Mouse (Mus musculus): ENCODE data around the gene Xpc.
A peak's percentile ranks its signal among the peaks of the same experiment; 100 is the strongest.

Gene Xpc

DNA sequence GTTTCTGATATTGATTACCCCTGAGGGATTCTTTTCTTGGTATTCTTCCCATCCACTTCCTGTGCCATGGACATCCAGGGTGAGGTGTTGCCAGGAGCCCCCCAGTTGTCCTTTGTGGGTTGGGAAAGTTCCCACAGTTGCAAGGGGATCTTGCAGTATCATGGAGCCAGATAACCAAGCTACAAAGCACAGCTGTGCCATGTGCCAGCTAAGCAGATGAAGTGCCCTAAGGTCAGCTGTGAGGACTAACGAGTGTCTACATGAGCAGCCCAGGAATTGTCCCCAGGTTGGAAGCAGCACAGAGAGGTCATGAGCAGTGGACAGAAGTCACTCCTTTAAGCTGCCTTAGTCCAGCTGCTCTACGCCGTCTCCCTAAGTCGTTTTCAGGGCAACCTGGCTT, 9.9 kb upstream of the Xpc start:
- DNase-seq (ENCODE audit: low read depth): no peak

DNA sequence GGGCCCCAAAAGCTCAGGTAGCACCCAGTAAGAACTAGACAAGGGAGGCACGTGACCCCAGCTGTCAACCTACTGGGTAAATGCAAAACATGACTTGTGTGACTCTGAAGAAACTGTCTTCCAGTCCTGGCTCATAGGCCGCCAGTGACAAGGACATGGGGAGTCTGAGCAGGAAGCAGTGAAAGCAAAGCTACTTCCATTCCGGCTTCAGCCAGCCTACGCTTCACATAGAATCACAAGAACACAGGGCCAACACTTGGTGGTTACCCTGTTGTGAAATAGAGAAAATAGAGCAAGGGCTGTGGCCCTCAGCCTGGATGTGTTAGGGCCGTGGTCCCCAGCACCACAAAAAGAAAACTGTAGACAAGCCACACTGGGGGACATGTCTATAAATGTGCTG, 7.1 kb upstream of the Xpc start:
- no peak for DNase-seq (ENCODE audit: low read depth)

DNA sequence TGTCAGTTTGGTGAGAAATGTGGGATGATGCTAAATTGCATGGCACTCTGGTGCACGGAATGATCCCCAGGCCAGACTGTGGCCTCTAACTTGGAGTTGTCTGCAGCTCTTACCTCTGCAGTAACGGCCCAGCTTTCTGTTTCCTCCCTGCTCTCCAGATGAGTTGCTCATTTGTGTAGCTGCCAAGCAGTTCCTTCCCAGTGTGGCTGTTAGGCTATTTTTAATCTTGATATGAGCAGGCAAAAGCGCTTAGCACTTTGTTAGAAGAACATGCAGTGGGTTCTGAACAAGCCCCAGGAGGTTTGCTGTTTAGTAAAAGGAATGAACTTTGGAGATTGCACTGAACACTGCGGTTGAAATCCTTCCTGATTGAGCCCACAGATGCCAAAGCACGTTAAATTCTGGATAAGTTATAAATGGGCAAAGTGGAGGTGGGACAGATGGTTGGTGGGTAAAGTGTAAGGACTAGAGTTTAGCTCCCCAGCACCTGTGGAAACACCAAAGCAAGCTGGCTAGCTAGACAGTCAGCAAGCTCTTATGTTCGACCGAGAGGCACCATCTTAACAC, 2.8 kb upstream of the Xpc start:
- DNase-seq (ENCODE audit: low read depth): no peak

DNA sequence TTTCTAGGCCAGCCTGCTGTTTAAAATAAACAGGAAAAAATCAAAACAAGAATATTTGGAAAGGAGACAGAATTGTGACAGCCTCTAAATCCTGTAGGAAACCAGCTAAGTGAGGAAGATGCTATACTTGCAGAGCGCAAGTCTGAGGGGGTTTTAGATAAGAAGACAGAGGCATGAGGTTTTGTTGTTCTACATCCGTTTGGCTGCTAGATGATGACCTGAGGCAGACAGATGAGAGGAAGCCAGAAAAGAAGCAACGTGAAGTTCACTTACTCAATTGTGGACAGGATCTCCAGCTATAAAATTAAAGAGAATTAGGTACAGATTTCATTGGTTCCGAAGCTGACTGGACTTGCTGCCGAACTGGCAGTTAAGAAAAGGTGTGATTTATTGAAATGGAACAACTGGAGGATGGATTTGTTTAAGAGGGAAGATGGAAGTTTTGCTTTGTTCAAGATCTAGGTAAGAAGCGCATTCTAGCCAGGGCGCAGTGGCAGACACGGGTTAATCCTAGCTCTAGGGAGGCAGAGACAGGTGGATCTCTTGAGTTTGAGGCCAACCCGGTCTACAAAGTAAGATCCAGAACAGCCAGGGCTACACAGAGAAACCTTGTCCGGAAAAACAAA, 838 bp downstream of the Xpc start:
- DNase-seq (ENCODE audit: low read depth): peak; percentile 48

DNA sequence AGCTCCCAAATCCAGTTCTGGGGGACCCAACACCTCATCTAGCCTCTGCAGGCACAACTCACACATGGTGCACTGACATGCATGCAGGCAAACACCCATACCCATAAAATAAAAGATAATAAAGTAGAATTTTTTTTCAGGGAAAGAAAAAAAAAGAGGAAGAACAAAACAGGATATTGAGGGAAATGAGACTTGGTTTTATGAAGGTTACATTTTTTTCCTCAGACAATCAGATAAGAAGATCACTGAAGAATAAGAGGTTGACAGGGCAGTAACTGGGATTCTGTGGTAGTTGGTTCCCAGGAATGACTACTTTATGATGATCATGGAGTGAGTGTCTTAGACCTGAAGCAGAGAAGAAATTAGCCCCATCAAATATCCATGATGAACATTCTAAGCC, 1.6 kb downstream of the Xpc start:
- no peak for DNase-seq (ENCODE audit: low read depth)

DNA sequence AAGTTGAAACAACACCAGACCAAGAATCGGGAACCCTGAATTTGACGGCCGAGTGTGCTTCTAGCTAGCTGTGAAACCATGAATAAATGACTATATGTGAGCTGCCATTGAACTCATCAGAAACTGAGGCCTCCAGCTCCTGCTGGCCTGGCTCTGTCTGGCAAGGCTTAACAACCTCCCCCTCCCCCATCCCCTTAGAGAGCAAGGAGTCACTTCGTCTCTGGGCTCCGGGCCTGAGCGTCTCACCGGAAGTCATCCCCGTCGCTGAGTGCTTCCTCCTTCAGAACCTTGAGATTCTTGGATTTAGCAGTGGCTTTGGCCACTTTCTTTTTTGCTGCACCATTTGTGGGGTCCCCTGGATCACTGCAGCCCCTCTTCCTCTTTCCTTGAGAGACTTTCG, 5.5 kb downstream of the Xpc start:
- DNase-seq (ENCODE audit: low read depth): peak; percentile 35

DNA sequence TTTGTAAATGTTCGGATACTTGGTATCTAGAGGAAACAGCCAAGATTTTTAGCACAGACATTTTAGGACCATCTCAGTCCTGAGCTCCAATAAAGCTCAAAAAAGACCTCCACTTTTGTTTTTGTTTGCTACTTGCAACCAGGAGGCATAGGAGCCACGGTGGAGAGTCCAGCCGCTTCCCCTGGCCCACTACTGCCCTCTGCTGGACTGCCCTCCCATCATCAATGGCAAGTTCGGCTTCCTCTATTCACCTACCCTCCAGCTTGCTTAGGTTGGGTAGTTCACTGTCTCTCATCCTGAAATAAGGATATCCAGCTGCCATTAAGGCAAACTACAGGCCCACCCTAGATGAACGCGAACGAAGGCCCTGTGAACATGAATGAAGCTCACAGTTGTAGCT, 6.4 kb downstream of the Xpc start:
- DNase-seq (ENCODE audit: low read depth): peak; percentile 81

DNA sequence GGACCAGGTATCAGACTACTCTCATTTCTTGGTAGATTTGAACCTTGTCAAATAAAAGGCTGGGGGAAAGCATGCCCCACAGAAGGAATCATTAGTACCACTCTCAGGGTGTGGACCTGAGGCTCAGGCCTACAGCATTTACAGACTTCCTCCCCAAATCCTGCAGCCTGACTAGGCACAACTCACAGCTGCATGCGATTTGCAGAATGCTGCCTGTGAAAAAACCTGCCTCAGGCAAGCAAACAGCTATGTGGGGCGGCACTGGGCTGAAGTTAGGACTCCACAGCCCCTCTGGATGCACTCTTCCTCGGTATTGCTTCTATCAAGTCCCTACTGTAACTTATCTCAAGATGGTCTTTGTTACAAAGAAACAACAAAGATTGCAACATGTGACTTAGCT, 7.6 kb downstream of the Xpc start:
- peak; percentile 9 for DNase-seq (ENCODE audit: low read depth)

DNA sequence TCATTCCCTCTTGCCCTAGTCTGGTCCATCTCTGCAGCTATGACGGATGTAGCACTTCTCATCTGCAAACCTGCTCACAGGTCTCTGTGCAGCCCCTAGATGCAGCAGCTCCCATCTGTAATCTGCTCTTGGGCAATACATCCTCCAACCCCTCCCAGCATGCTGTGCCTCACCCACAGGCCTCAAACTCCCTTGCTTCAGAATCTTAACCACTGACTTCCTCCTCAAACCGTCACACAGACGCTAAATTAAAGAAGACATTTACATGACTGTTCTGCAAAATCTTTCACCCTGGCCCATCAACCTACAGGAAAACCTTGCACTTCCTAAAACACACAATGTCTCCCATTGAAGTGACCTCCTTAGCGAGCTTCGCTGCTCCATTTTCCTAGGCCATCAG, 9.7 kb downstream of the Xpc start:
- DNase-seq (ENCODE audit: low read depth): peak; percentile 53

DNA sequence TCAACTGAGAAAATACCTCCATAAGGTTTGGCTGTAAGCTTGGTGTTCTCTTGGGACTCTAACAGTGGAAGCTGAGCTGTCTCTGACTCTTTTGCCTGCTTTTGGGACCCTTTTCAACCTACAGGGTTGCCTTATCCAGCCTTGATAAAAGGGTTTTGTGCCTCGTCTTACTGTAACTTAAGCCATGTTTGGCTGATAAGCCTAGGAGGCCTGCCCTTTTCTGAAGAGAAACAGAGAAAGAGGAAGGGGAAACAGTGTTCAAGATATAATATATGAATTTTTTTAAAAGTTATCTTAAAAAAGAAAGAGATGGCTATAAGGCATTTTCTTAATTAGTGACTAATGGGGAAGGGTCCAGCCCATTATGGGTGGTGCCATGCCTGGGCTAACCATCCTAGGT, 12.4 kb downstream of the Xpc start:
- DNase-seq (ENCODE audit: low read depth): no peak

DNA sequence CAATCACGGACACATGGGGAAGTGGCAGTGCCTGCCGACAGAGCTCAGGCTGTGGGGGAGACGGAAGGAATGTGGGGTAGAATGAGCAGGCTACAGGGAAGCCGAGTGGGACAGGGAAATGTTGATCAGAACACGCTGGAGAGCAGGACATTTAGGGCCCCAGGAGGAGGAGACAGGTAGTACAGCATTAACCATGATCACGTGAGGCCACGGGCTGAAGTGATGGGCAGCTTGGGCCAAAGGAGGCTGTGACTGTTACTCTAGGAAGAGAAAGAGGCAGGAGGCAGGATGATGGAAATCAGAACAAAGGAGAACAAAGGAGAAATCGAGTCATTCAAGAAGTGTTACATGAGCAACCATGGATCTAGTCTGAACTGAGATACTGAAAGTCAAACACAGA, 21.2 kb downstream of the Xpc start:
- DNase-seq (ENCODE audit: low read depth): no peak

DNA sequence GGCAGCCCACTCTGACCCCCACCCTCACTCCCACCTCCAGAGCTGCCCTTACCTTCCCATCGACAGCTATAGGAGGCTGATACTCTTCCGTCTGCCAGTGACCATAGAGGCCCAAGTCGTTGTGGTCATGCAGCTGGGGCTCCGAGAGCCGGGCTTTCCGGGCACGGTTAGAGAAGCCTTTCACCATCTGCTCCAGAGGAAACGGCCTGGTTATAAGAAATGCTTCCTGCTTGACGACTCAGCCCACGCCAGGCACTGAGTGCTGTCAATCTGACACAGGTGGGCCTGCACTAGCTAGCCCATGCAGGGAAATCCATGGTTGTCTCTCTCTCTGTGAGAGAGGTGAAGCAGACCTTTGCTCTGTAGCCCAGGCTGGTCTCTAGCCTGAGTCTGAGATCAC, 22.6 kb downstream of the Xpc start:
- DNase-seq (ENCODE audit: low read depth): no peak

DNA sequence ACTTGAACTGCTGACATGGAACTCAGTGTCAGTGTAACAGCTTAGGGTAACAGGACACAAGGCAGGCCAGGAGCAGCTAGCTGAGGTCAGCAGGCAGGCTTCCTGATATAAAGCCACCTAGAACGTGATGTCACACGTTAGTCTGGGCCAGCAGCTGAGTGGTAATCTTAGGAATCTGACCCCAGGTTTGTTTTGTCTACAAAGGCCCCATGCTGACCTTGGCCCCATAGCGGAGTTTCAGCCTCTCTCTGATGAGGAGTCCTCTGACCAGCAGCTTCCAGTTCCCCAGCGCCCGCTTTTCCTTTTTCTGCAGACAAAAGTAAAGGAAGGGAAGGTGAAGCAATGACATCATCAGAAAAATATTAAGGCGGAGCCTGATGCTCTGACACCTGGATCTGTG, 24.7 kb downstream of the Xpc start:
- no peak for DNase-seq (ENCODE audit: low read depth)

DNA sequence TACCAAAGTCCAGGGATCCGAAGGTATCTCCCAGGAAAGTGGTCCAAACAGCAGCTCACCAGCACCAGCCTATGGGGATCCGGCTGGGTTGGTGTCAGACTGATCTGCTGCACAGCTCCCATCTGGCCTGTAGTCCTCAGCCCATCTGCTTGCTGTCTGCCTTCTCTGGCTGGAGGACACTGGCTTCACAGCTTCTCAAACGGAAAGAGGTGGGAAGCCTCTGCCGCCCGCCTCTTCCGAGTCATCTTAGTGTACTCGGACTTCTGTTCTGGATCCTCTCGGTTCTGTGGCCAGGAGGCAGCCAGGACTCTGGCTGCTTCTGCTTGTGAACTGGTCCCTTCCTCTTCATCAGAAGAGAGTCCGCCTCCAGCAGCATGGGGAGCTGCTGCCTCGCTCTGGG, 25.8 kb downstream of the Xpc start:
- no peak for DNase-seq (ENCODE audit: low read depth)

DNA sequence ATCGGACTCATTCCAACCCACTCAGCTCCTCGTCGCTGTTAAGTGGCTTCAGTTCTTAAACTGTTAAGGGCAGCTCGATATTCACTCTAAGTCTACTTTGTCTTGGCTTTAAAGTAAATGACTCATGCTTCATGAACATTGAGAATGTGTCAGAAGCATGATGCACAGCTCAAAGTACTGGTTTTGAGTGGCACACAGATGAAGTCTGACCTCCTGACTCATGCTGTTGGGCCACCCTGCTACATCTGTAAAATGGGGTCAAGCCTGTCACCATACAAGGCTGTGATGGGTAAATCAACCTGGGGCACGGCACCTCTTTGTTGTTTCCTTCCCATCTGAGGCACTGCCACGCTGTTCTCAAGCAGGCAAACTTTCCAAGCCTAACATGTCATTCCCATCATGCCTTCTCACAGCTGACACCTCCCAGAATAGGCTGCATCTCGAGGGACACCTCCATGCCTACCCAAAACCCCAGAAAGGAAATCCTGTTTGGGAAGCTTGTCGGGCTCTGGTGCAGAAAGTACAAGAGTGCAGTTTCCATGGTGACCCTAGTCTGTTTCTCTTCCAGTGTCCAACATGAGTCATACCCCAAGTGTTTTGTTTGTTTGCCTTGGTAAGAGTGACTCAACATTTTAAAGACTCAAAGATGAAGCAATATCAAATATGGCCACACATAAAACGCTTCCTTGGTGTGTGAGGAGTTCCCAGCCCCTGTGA, 27.0 kb downstream of the Xpc start:
- no peak for DNase-seq (ENCODE audit: low read depth)

DNA sequence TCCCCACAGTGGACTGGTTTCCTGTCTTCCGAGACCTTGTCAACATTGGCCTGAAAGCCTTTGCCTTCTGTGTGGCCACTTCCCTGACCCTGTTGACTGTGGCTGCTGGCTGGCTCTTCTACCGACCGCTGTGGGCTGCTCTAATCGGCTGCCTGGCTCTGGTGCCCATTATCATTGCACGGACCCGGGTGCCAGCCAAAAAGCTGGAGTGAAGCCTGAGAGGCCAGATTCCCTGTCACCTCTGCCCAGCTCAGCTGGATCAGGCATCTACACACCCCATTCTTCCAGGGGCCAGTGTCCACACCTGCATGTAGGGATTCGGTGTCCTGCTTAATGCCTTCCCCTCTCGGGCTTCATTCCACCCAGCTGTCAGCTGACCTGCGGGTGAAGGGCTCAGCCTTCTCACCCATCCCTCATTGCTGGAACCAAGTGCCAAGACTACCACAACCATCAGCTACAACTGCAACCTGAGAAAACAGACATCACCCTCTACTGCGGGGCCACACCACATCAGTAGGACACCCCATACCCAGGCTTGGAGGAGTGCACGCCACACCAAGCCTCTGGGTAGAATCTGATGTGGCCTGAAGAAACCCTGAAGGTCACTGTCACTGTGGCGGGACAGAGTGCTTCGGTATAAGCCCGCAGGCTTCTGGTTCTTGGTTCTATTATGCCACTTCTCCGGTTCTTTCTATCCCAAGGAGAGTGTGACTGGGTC, 28.8 kb downstream of the Xpc start:
- no peak for DNase-seq (ENCODE audit: low read depth)

DNA sequence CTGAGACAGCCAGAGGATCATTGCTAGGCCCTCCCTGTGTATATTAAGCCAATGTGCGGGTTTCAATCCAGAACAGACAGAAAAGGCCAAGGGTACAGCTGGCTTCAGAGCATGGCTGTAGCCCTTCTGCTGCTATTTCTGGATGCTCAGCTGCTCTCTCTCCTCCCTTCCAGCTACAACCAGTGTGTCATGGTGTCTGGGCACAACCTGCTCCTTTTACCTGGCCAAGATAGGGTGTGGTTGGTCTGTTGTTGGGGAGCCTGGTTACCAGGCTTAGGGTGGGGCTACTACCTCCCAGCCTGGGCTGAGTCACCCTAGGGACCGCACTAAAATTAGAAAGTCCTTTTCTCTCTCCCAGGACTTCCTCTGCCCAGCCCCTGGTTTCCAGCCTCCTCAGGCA, 32.3 kb downstream of the Xpc start:
- DNase-seq (ENCODE audit: low read depth): no peak

DNA sequence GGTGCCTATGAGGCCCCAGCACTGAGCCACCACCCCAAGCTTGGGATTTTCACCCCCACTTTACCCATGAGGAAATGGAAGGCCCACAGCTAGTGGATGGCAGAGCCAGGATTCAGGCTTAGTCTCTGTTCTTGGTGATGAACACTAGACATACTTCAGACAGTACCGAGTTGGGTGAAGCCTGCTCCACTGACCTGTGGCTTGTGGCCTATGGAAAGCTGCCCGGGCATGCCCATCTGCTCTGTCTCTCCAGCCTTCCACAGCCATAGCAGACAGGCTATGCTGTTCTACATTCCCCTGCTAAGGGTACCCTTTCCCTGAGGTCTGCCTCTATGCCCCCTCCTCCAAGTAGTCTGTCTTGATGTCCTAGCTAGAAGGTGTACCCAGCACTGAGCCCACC, 39.1 kb downstream of the Xpc start:
- DNase-seq (ENCODE audit: low read depth): no peak

DNA sequence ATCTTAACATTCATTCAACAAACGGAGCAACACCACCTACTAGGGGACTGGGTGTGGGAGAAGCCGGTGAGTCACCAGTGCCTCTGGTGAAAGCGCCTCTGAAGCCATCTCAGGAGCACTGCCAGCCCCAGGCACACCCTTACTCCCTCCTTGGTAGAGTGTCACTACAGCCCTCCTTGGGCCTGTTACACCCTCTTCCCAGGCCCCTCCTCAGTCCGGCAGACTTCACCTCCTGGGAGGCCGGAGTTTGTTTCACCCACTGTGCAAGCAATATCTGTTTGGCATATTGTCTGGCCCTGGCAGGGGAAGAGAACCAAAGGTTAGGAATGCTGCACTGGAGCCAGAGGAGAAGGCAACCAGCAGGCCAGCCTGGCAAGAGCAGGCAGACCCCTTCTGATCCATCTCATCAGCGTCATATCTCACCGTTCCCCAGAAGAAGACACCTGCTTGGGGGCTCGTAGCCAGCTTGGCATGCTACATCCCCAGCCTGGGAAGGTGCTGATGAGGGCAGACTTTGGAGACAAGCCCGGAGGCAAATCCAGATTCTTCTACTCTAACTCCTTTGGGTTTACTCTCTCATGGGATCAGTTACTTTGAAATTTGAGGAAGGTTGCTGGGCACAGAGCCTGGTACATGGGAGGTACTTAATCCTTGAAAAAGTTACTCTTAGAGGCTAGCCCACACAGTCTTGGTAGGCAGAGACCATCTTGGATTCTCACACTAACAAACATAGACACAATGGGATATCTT, 41.1 kb downstream of the Xpc start:
- peak; percentile 9 for DNase-seq (ENCODE audit: low read depth)

DNA sequence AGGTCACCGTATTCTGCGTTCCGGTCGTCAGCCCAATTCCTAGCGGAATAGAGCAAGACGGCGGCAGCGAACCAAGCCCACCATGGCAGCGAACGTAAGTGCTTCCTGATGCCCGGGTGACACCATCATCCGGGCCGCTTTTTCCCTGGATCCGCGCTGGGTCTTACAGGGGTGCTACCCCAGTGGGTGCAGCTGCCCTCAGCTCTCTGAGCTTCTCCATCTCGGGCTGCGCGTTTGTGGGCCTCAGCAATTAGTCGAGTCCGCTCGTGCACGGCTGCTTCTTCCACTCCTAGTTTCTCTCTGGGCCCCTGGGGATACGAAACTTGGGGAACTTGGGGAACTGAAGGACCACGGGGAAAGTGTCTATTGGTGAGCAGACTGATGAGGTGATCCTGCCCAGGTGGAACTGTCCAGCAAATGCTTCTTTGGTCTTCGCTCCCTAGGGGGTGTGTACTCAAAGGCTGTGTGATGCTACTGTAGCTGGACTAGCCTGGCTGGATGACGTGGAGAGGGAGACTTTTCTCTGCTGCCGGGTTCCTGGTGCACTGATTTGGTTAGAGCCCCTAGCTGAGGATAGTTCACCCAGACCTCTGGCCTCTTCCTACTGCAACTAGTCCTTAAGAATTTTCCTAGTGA, 41.8 kb downstream of the Xpc start:
- DNase-seq (ENCODE audit: low read depth): no peak

DNA sequence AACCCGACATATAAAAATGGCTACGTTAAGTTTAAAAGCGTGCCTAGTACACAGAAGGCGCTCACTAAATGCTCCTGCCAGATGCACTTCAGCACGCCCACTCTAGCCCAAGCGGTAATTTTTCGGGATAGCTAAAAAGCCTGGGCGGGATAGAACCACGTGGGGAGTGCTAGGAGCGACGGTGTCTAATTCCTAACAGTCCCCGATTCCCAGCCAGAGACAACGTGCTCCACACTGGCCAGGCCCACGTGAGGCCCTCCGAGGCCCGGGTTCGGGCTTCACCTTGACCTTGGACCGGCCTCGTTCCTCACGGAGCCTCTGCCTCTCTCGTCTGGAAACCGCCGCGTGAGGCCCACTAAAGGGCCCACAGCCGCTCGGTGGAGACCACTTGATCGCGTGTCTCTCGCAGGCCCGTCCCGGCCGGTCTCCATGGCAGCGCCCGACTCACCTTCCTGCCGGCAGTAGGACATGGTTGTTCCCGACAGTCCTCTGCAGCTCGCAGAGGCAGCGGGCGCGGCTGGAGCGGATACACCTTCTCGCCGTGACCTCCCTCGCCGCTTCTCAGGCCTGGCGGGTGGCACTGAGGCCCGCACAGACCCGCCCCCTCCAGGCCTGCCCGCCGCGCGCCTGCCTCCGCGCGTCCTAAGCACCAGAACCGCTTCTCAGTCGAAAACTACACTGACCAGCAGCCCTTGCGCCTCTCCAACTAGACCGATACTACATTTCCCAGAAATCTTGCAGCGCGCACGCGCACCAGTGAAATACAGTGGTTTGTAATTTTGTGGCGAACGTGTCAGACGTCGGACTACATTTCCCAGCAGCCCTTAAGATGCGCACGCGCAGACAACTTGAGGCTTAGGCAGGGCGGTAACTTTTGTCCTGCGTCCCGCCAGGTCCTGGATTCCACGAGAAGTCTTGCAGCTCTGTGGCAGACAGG, 42.6 kb downstream of the Xpc start, which contains the start of the genes Chchd4 and Tmem43:
Gene Chchd4 (minus strand): TSS at position 679 of the 937 bp plus-strand sequence.
Gene Tmem43 (plus strand): TSS at position 836 of the 937 bp plus-strand sequence.
- DNase-seq (ENCODE audit: low read depth): peak; percentile 99

All from naive thymus-derived CD4-positive, alpha-beta T cell, adult 2 months (primary cell).